Mouse (Mus musculus) left cerebral cortex, adult 8-10 months (tissue): ENCODE measurements around the gene Nphs2. TPM values are rescaled to one million over a fixed set of nuclear protein-coding genes. Genes with fewer than 3 reads are reported as not detected.

Experiments used
- DNase-seq, 2 experiments: peaks; one replicate each; pipeline ENCODE4 v3.0.0; 2022; ENCODE audit warnings: low spot score in 2 of 2
- total RNA-seq, 4 experiments: library from RNA; stranded (reverse); gene quantifications; 2 replicates each; pipeline ENCODE4 v1.2.4; 2022

Nphs2 gene
- total RNA-seq, 4 experiments from 2014 or later: 0.30 to 0.71 (median 0.52) TPM

DNA sequence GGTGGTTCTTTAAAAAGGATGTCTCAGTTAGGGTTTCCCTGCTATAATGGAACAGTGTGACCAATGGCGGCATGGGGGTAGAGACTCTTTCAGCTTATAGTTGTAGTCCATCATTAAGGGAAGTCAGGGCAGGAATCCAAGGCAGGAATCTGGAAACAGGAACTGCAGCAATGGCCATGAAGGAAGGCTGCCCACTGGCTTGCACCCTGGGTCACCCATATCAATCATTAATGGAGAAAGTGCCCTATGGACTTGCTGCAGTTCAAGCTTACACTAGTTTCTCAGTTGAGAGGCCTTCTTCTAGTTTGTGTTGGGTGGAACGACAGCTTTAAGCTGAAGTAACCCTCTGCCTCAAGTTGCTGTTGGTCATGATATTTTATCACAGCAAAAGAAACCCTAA lies 41.9 kb downstream of the Nphs2 start:
- no peak for DNase-seq

DNA sequence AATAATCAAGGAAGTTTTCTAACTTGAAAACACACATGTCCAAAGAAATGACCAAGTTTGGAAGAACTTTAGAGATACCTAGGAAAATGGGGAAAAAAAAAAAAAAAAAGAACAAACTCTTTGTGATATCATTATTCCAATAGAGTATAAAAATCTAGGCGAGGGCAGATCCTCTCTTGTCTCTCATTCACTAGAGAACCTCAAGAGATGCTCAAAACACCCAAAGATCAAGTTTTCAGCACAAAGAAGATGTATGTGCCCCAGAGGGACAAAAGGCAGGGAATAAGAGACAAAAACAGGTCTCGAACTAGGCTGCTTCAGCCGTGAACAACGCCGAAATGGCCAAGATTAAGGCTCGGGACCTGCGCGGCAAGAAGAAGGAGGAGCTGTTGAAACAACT lies 55.2 kb downstream of the Nphs2 start, which contains the start of gene Gm2000:
Gene Gm2000 (plus strand): TSS at position 301 of the 400 bp plus-strand sequence.
- no peak for DNase-seq

Other genes with a start within 250 kb of the Nphs2 start
- gene Fam163a, start 105.7 kb upstream of the Nphs2 start, total RNA-seq: 1 to 10 TPM; 6.9 to 8.0 (median 7.4) TPM
- 1 to 10 TPM; 2.6 to 2.8 (median 2.6) TPM for gene Tdrd5, start 7.1 kb upstream of the Nphs2 start, total RNA-seq
- gene Gm2000, start 55.3 kb downstream of the Nphs2 start, total RNA-seq: 100 to 1,000 TPM; 332 to 421 (median 371) TPM
- under 1 TPM; 0.15 to 0.70 (median 0.32) TPM for gene Axdnd1, start 110.4 kb downstream of the Nphs2 start, total RNA-seq
- gene Soat1, start 163.6 kb downstream of the Nphs2 start, total RNA-seq: 10 to 100 TPM; 45.3 to 61.8 (median 49.9) TPM
- gene Gm10031, start 213.3 kb downstream of the Nphs2 start, total RNA-seq: 10 to 100 TPM; 40.3 to 52.2 (median 46.6) TPM
- 10 to 100 TPM; 58.0 to 62.1 (median 60.6) TPM for gene Abl2, start 248.1 kb downstream of the Nphs2 start, total RNA-seq